Mouse (Mus musculus) small intestine, adult 2 months (tissue): ENCODE data around the gene Lmtk2.

Experiments
- CTCF ChIP-seq: fragments of 200-500 bp; IDR thresholded peaks from 2 replicates; pipeline ENCODE4 v1.5.1; 2012; ENCODE audit warnings: low read depth, mild to moderate bottlenecking, control low read depth, inconsistent platforms, low read length, moderate library complexity, mixed read lengths; ENCODE audit not compliant: insufficient replicate concordance, insufficient read length; ENCODE audit errors: extremely low read depth
- POLR2A ChIP-seq: fragments of 200-500 bp; IDR thresholded peaks from 2 replicates; pipeline ENCODE4 v1.6.1; 2012; ENCODE audit warnings: low read depth, mild to moderate bottlenecking, control low read depth, inconsistent platforms, low read length, moderate library complexity

- TF ChIP-seq POLR2A (no peak), CTCF (no peak)
Observed at GRCm38 (mm10) chr5:144105070-144105469, 4.8 kb downstream of the Lmtk2 start.
